Mouse (Mus musculus): ENCODE results near the gene Tmem168.

Tmem168 gene

GRCm38 (mm10) chr6:13607621-13608493 lies at the start of gene Tmem168:
TSS of gene Tmem168 (minus strand) at chr6:13608100.
- DNase-seq: peak; percentile 95

- no peak for DNase-seq
These were observed 46.2 kb upstream of the Tmem168 start for GRCm38 (mm10) chr6:13654081-13654480.

- no peak for DNase-seq
These were observed 44.4 kb upstream of the Tmem168 start for GRCm38 (mm10) chr6:13652284-13652683.

- DNase-seq: no peak
These were observed 43.0 kb upstream of the Tmem168 start for GRCm38 (mm10) chr6:13650854-13651253.

DNA sequence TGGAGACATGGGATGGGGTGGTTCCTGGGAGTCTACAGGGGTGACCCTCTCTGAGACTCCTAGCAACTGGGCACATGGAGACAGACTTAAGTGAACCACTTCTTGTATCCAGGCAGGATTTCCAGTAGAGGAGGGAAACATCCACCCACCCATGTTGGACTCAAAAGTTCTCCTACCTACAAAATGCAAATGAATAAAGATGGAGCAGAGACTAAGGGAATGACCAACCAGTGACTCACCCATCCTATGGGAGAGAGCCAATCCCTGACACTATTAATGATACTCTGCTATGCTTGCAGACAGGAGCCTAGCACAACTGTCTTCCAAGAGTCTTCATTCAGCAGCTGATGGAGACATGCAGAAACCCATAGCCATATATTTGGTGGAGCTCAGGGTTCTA lies 40.4 kb upstream of the Tmem168 start:
- DNase-seq: no peak

- no peak for DNase-seq
These were observed 28.7 kb upstream of the Tmem168 start for GRCm38 (mm10) chr6:13636582-13636989.

DNA sequence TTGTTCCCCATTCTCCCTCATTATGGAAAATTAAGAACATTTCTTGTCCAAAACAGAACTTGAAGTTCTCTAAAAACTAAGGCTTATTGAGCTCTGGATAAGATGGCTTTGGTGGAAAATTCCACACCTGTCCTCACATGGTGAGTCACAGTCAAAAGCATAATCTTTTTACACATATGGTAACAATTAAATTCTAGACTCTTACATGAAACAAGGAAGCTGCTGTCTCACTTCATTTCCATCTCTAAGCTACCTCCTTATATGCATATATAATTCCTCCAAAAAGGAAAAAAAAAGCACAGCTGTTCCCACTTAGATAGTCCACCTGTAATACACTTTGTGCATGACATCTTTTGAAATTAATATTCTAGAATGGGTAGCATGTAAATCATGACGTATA lies 24.7 kb upstream of the Tmem168 start:
- DNase-seq: no peak

DNA sequence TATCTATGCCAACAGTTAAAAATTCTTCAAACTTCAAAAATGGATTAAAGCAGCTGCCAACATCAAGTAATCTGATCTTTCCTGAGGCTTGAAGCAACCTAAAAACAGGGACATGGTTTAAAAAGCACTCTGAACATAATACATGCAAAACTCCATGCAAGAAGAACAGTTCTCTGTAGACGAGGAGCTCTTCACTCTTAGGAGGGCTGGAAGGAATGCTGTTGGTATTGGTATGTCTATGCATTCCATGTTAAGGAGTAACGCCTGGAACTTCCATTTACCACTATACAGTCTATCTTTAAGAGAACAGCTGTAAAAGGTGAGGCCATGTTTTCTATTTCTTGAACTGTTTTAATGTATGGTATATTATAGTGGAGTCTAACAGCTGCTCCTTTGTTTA lies 22.7 kb upstream of the Tmem168 start:
- no peak for DNase-seq

GRCm38 (mm10) chr6:13619618-13620017 lies 11.7 kb upstream of the Tmem168 start:
- DNase-seq: no peak

GRCm38 (mm10) chr6:13617110-13617509 lies 9.2 kb upstream of the Tmem168 start:
- no peak for DNase-seq

- DNase-seq: no peak
These were observed 6.7 kb upstream of the Tmem168 start for GRCm38 (mm10) chr6:13614568-13614967.

GRCm38 (mm10) chr6:13613671-13614070 lies 5.8 kb upstream of the Tmem168 start:
- no peak for DNase-seq

GRCm38 (mm10) chr6:13610869-13611268 lies 3.0 kb upstream of the Tmem168 start:
- DNase-seq: no peak

GRCm38 (mm10) chr6:13609353-13610140 lies 1.6 kb upstream of the Tmem168 start:
- no peak for DNase-seq

GRCm38 (mm10) chr6:13606921-13607620 lies 829 bp downstream of the Tmem168 start:
- DNase-seq: no peak

DNA sequence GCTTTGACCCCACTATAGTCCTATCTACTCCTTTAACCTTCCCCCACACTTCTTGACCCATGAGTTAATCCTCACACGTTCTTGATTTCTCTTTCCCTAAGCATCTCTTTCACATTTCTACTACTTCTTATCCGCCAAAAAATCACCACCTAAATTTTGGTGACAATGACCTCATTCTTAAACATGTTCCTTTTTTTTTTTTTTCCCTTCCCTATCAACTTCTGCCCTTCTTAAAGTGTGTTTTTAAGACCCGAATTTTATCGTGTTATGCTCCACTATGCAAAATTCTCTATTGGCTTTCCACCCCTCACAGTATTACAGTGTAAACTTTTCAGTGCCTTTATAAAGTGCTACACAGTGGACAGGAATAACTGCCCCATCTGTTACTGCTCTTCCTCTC lies 1.5 kb downstream of the Tmem168 start:
- DNase-seq: no peak

DNA sequence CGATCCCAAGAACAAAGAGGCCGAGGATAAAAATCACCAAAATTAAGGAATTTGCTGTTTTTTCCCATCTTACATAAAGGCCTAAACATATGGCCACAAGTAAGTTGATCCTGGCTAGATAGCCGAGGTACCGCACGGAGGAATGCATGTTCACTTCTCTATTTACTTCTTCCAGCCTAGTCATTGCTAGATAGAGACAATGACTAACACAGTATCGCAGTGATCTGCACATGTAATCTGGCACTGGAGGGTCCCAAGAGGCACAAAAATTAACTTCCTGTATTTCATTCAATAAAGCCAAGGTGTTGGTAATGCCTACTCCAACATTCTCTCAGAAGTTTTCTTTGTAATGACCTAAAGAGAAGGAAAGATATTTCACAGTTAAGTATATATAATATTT lies 4.8 kb downstream of the Tmem168 start:
- DNase-seq: no peak

DNA sequence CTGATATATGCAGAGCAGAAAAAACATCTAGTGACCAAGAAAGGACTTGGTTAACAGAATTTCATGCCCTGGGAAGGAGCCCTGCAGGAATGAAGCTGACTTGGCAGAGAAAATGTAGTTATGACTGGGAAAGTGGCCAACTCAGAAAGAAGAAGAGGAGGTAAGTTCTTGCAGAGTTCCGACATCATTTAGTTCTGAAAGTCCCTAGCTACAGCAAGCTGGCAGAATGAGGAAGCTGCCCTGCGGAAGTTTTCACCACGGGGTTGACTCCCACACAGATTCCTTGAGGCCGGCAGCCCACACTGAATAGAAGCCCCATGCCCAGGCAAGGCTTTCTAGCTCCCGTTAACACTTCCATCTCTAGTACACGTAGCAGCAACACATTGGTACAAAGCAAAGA lies 6.3 kb downstream of the Tmem168 start:
- DNase-seq: peak; percentile 12

- no peak for DNase-seq
These were observed 9.5 kb downstream of the Tmem168 start for GRCm38 (mm10) chr6:13598239-13598923.

GRCm38 (mm10) chr6:13592729-13593345 lies 15.1 kb downstream of the Tmem168 start:
- DNase-seq: no peak

DNA sequence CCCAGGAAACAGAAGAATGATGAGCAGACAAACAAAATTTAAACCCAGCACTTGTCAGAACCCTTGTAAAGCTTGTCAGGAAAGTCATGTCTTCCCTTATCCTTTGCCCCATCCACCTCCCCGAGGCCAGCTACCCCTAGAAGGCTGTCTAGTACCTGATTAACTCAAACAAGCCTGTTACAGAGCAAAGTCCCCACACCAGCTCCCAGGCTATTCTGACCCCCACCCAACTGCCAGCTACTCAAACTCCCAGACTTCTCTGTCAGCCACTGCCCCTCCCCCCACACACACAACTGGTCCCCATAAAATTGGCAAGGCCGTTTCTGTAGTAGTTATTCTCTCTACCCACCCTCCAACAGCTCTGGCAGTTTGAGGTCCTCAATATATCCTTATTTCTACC lies 21.3 kb downstream of the Tmem168 start:
- DNase-seq: no peak

DNA sequence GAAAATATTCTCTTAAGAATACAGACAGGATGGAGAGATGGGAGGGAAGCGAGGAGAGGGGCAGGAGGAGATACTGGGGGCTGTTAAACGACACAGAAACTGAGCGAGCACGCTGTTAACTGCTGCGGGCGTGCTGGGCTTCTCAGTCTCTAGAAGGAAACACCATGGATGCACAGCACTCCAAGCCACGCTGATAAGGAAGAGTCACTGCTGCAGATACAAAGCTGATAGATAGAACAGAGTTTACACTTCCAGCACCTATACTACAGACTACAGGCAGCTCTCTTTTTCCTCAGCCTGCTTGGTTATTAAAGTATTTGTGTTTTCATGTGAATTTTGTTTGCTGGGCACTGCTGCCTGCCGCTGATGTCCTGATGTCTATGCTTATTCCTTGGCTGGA lies 21.7 kb downstream of the Tmem168 start:
- no peak for DNase-seq
